Mouse (Mus musculus): ENCODE data around the gene Rraga. TPM values are rescaled to one million over a fixed set of nuclear protein-coding genes. Genes with fewer than 3 reads are reported as not detected.
A peak's percentile ranks its signal among the peaks of the same experiment; 100 is the strongest.

Rraga gene
- 117 and 118 TPM in 2 replicates for polyA plus RNA-seq (2012; rRNA removed)

GRCm38 (mm10) chr4:86575283-86575983, at the start of gene Rraga:
Rraga (plus strand) TSS chr4:86575668.
- peaks cover 8% of the 10 kb centered on the region; the same call in 1 of the 2 replicates for H3K4me1 ChIP-seq (ENCODE audit: control insufficient read depth, insufficient read depth, low read length)
- H3K27ac ChIP-seq (ENCODE audit: insufficient read depth, low read length): peak within 1 kb of the TSS; percentile 72
- peak within 1 kb of the TSS; percentile 95 for H3K4me3 ChIP-seq (ENCODE audit: insufficient read depth, low read length)
- peak; percentile 42; the same call in 1 of the 2 replicates for TF ChIP-seq CTCF (IDR thresholded peaks at IDR 0.05; ENCODE audit: extremely low read depth, insufficient read depth, low read length)
- peak; percentile 97 for TF ChIP-seq POLR2A (IDR thresholded peaks at IDR 0.05; ENCODE audit: extremely low read depth, insufficient read depth, low read length)

GRCm38 (mm10) chr4:86527162-86528136, 48.0 kb upstream of the Rraga start:
- Histone ChIP-seq H3K4me1 (ENCODE audit: control insufficient read depth, insufficient read depth, low read length) (no peaks in the 10 kb centered on the region), H3K27ac (ENCODE audit: insufficient read depth, low read length) (no peak overlapping the region), H3K4me3 (ENCODE audit: insufficient read depth, low read length) (no peak overlapping the region)
- TF ChIP-seq CTCF (IDR thresholded peaks at IDR 0.05; ENCODE audit: extremely low read depth, insufficient read depth, low read length) (no peak), POLR2A (IDR thresholded peaks at IDR 0.05; ENCODE audit: extremely low read depth, insufficient read depth, low read length) (no peak)

GRCm38 (mm10) chr4:86529161-86529560, 46.3 kb upstream of the Rraga start:
- Histone ChIP-seq H3K4me3 (ENCODE audit: insufficient read depth, low read length) (no peak overlapping the region), H3K27ac (ENCODE audit: insufficient read depth, low read length) (no peak overlapping the region), H3K4me1 (ENCODE audit: control insufficient read depth, insufficient read depth, low read length) (no peaks in the 10 kb centered on the region)
- TF ChIP-seq CTCF (IDR thresholded peaks at IDR 0.05; ENCODE audit: extremely low read depth, insufficient read depth, low read length) (no peak), POLR2A (IDR thresholded peaks at IDR 0.05; ENCODE audit: extremely low read depth, insufficient read depth, low read length) (no peak)

- Histone ChIP-seq H3K27ac (ENCODE audit: insufficient read depth, low read length) (no peak overlapping the region), H3K4me1 (ENCODE audit: control insufficient read depth, insufficient read depth, low read length) (no peaks in the 10 kb centered on the region), H3K4me3 (ENCODE audit: insufficient read depth, low read length) (no peak overlapping the region)
- TF ChIP-seq CTCF (IDR thresholded peaks at IDR 0.05; ENCODE audit: extremely low read depth, insufficient read depth, low read length) (no peak), POLR2A (IDR thresholded peaks at IDR 0.05; ENCODE audit: extremely low read depth, insufficient read depth, low read length) (no peak)
Observed at GRCm38 (mm10) chr4:86533406-86534090, 41.9 kb upstream of the Rraga start.

- TF ChIP-seq POLR2A (IDR thresholded peaks at IDR 0.05; ENCODE audit: extremely low read depth, insufficient read depth, low read length): no peak
- no peak overlapping the region for H3K27ac ChIP-seq (ENCODE audit: insufficient read depth, low read length)
- H3K4me3 ChIP-seq (ENCODE audit: insufficient read depth, low read length): no peak overlapping the region
- no peaks in the 10 kb centered on the region for H3K4me1 ChIP-seq (ENCODE audit: control insufficient read depth, insufficient read depth, low read length)
Observed at GRCm38 (mm10) chr4:86534091-86534481, 41.4 kb upstream of the Rraga start.

- no peak overlapping the region for H3K4me3 ChIP-seq (ENCODE audit: insufficient read depth, low read length)
- H3K27ac ChIP-seq (ENCODE audit: insufficient read depth, low read length): no peak overlapping the region
- TF ChIP-seq CTCF (IDR thresholded peaks at IDR 0.05; ENCODE audit: extremely low read depth, insufficient read depth, low read length): peak; percentile 48
- no peak for TF ChIP-seq POLR2A (IDR thresholded peaks at IDR 0.05; ENCODE audit: extremely low read depth, insufficient read depth, low read length)
- no peaks in the 10 kb centered on the region for H3K4me1 ChIP-seq (ENCODE audit: control insufficient read depth, insufficient read depth, low read length)
Observed at GRCm38 (mm10) chr4:86537972-86538371, 37.5 kb upstream of the Rraga start.

- Histone ChIP-seq H3K4me3 (ENCODE audit: insufficient read depth, low read length) (no peak overlapping the region), H3K27ac (ENCODE audit: insufficient read depth, low read length) (no peak overlapping the region), H3K4me1 (ENCODE audit: control insufficient read depth, insufficient read depth, low read length) (no peaks in the 10 kb centered on the region; the same call in 1 of the 2 replicates)
- TF ChIP-seq CTCF (IDR thresholded peaks at IDR 0.05; ENCODE audit: extremely low read depth, insufficient read depth, low read length) (no peak), POLR2A (IDR thresholded peaks at IDR 0.05; ENCODE audit: extremely low read depth, insufficient read depth, low read length) (no peak)
Observed at GRCm38 (mm10) chr4:86538936-86539335, 36.5 kb upstream of the Rraga start.

GRCm38 (mm10) chr4:86541573-86541972, 33.9 kb upstream of the Rraga start:
- H3K4me3 ChIP-seq (ENCODE audit: insufficient read depth, low read length): no peak overlapping the region
- H3K4me1 ChIP-seq (ENCODE audit: control insufficient read depth, insufficient read depth, low read length): peaks cover 2% of the 10 kb centered on the region
- no peak for TF ChIP-seq POLR2A (IDR thresholded peaks at IDR 0.05; ENCODE audit: extremely low read depth, insufficient read depth, low read length)
- no peak for TF ChIP-seq CTCF (IDR thresholded peaks at IDR 0.05; ENCODE audit: extremely low read depth, insufficient read depth, low read length)
- H3K27ac ChIP-seq (ENCODE audit: insufficient read depth, low read length): no peak overlapping the region

GRCm38 (mm10) chr4:86543999-86544398, 31.5 kb upstream of the Rraga start:
- no peak overlapping the region for H3K27ac ChIP-seq (ENCODE audit: insufficient read depth, low read length)
- TF ChIP-seq CTCF (IDR thresholded peaks at IDR 0.05; ENCODE audit: extremely low read depth, insufficient read depth, low read length) (no peak), POLR2A (IDR thresholded peaks at IDR 0.05; ENCODE audit: extremely low read depth, insufficient read depth, low read length) (no peak)
- H3K4me3 ChIP-seq (ENCODE audit: insufficient read depth, low read length): no peak overlapping the region
- peaks cover 2% of the 10 kb centered on the region for H3K4me1 ChIP-seq (ENCODE audit: control insufficient read depth, insufficient read depth, low read length)

Measured in cortical plate, adult 2 months (tissue).